Mouse (Mus musculus) hindbrain, embryonic 16.5 days (tissue): Measurements from ENCODE around the gene Orm1. TPM values are rescaled to one million over a fixed set of nuclear protein-coding genes. Genes with fewer than 3 reads are reported as not detected.

Experiments
- ATAC-seq: fragments of 200-750 bp; cut with Nextera tagmentation; 2 replicates; pipeline ENCODE4 v1.8.0; 2017; ENCODE audit warnings: moderate TSS enrichment, moderate library complexity
- H3K27ac ChIP-seq: fragments of 300-500 bp; sonication (generic); 2 replicates; pipeline ENCODE4 v1.5.1; 2014; ENCODE audit warnings: low read depth, mild to moderate bottlenecking, control low read depth, low read length, moderate library complexity
- H3K27me3 ChIP-seq: fragments of 300-500 bp; sonication (generic); replicated peaks from 2 replicates; pipeline ENCODE4 v1.6.1; 2014; ENCODE audit warnings: low read length; ENCODE audit not compliant: control insufficient read depth, insufficient read depth
- H3K36me3 ChIP-seq: fragments of 300-500 bp; sonication (generic); 2 replicates; pipeline ENCODE4 v1.6.1; 2014; ENCODE audit warnings: mild to moderate bottlenecking, low read length, moderate library complexity, mixed read lengths; ENCODE audit not compliant: control insufficient read depth, insufficient read depth
- H3K4me1 ChIP-seq: fragments of 300-500 bp; sonication (generic); 2 replicates; pipeline ENCODE4 v1.6.1; 2014; ENCODE audit warnings: low read depth, low read length; ENCODE audit not compliant: control insufficient read depth, insufficient read depth
- H3K4me2 ChIP-seq: fragments of 300-500 bp; sonication (generic); 2 replicates; pipeline ENCODE4 v1.6.1; 2014; ENCODE audit warnings: mild to moderate bottlenecking, low read length, control low read depth, moderate library complexity
- H3K4me3 ChIP-seq: fragments of 300-500 bp; sonication (generic); 2 replicates; pipeline ENCODE4 v1.5.1; 2014; ENCODE audit warnings: mild to moderate bottlenecking, low read length, control low read depth, moderate library complexity
- H3K9ac ChIP-seq: fragments of 300-500 bp; sonication (generic); 2 replicates; pipeline ENCODE4 v1.6.1; 2014; ENCODE audit warnings: low read depth, mild to moderate bottlenecking, control low read depth, low read length, moderate library complexity
- H3K9me3 ChIP-seq: fragments of 300-500 bp; sonication (generic); 2 replicates; pipeline ENCODE4 v1.6.1; 2014; ENCODE audit warnings: mild to moderate bottlenecking, low read length, moderate library complexity; ENCODE audit not compliant: control insufficient read depth
- WGBS: fragments of 180-500 bp; shearing (Covaris S2); extraction: QIAGEN DNeasy Blood & Tissue Kit; methylation state at CpG from one replicate; pipeline ENCODE4 v1.1.7; 2014; 5-methylcytosine and 5-hydroxymethylcytosine counted together
- polyA plus RNA-seq: library from polyadenylated mRNA; unstranded; fragments of >200 nt; fragmentation: Nextera tagmentation; extraction: Ambion mirVana; gene quantifications from 2 replicates; pipeline ENCODE4 v1.2.1, GENCODE M21; 2015

The Orm1 gene
- polyA plus RNA-seq, 1 experiment from 2014 or later = not detected

DNA sequence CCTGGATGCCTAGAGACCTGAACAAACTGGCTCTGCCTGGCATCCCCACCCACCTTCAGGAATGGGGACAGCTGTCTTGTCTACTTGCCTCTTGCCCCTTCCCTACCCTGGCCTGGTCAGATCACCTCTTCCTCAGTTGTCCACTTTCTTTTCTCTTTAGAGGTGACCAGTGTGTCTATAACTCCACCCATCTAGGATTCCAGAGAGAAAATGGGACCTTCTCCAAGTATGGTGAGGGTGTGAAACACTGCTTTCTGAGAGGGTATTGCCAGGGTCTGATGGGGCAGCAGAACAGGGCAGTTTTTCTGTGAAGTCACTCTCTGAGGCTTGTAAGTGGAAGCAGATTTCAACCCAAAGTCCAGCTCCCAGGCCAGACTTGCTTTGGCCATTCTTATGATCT is 901 bp downstream of the Orm1 start:
- no peaks in the 10 kb centered on the region for H3K27me3 ChIP-seq
- no peaks in the 10 kb centered on the region for H3K4me1 ChIP-seq
- no peak overlapping the region for H3K4me3 ChIP-seq
- no peak overlapping the region for H3K9ac ChIP-seq
- no peaks in the 10 kb centered on the region for H3K9me3 ChIP-seq
- no peak overlapping the region for H3K27ac ChIP-seq
- H3K4me2 ChIP-seq = no peak overlapping the region
- no peaks in the 10 kb centered on the region for H3K36me3 ChIP-seq
- ATAC-seq = no peak

- no peak overlapping the region for H3K27ac ChIP-seq
- H3K9ac ChIP-seq = no peak overlapping the region
- no peaks in the 10 kb centered on the region for H3K9me3 ChIP-seq
- H3K4me3 ChIP-seq = no peak overlapping the region
- no peaks in the 10 kb centered on the region for H3K27me3 ChIP-seq
- no peaks in the 10 kb centered on the region for H3K4me1 ChIP-seq
- WGBS = 93% methylated on average over 4 of the region's 4 CpGs
- H3K4me2 ChIP-seq = no peak overlapping the region
- no peak for ATAC-seq
- H3K36me3 ChIP-seq = no peaks in the 10 kb centered on the region
Measured at GRCm38 (mm10) chr4:63346659-63347058, 2.3 kb downstream of the Orm1 start.

DNA sequence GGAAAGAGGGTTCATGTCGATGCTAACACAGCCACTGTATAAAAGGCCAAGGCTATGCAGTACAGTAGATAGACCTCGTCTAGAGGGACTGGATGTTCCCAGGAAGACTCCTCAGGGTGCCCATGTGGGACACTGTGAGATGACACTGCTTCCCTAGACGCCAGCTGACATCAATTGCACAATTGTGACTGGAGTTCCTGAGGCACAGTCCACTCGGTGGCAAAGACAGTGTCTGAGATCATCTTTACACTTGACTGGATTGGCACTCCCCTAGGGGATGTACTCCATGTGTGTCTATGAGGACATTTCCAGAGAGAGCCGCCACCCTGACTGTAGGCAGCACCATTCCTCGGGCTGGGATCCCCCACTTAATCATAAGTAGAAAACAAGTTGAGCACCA is 4.2 kb downstream of the Orm1 start:
- H3K9me3 ChIP-seq = no peaks in the 10 kb centered on the region
- WGBS = 67% methylated on average over 6 of the region's 6 CpGs
- H3K4me2 ChIP-seq = no peak overlapping the region
- no peak overlapping the region for H3K4me3 ChIP-seq
- no peaks in the 10 kb centered on the region for H3K4me1 ChIP-seq
- no peak overlapping the region for H3K9ac ChIP-seq
- H3K27ac ChIP-seq = no peak overlapping the region
- H3K36me3 ChIP-seq = no peaks in the 10 kb centered on the region
- H3K27me3 ChIP-seq = no peaks in the 10 kb centered on the region
- ATAC-seq = no peak

DNA sequence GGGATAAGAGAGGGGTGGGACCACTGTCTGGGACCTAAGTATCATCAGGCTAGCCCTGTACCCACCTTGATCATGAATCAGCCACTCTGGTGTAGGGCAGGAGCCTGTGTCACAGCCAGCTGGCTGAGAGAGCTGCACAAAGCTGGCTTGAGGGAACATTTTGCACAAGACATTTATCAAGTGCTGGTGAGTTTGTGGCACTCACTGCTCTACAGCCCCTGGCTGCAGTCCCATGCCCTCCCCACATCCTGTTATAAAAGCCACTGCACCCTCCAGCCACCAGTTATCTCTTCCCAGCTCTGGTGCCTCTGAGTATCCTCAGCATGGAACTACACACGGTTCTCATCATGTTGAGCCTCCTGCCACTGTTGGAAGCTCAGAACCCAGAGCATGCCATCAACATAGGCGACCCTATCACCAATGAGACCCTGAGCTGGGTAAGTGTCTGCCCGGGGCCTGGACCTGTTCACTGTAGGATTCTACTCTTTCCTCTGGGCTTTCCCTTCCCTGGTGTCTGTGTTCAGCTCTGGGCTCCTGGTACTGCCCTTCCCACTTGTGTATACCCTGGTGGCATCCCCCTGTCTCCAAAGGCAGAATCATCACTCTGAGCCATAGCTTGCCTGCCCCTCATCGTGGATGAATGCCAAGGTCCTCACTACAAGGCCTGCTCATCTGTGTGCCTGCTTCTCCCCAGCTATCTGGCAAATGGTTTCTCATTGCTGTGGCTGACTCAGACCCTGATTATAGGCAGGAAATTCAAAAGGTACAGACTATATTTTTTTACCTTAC is 11.7 kb downstream of the Orm1 start, which contains the start of gene Orm3:
TSS of gene Orm3 (plus strand) at position 286 of the 789 bp plus-strand sequence.
- H3K27me3 ChIP-seq = no peaks in the 10 kb centered on the region
- WGBS = 81% methylated on average over 4 of the region's 4 CpGs
- 0 out of 2 replicates have a peak, but pooled peaks have one; percentile 15 for ATAC-seq

DNA sequence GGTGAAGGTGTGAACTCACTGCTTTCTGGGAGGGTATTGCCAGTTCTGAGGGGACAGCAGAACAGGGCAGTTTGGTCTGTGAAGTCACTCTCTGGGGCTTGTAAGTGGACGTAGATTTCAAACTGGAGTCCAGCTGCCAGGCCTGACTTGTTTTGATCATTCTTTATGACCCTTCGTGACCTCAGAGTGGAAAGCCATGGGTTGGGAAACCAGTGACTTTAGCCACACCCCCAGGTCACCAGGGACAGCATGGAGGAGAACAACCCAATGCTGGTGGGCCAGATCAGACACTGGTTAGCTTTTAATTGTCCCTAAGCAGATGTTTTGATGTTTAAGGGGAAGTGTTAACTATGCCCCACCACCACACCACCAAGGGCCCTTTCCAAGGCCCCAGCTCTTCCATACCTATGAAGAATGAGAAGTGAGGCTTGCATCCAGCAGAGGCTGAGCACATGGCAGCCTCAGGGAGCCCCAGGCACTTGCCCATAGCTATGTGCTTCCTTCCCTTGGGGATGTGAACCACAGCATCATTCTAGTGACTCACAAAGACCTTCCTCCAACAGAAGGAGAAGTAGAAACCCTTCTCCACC is 12.7 kb downstream of the Orm1 start:
- H3K36me3 ChIP-seq = no peaks in the 10 kb centered on the region
- 60% methylated on average over 2 of the region's 2 CpGs for WGBS
- ATAC-seq = no peak
- no peak overlapping the region for H3K27ac ChIP-seq
- H3K9ac ChIP-seq = no peak overlapping the region
- no peaks in the 10 kb centered on the region for H3K4me1 ChIP-seq
- no peak overlapping the region for H3K4me2 ChIP-seq
- H3K4me3 ChIP-seq = no peak overlapping the region
- no peaks in the 10 kb centered on the region for H3K9me3 ChIP-seq
- H3K27me3 ChIP-seq = no peaks in the 10 kb centered on the region

More for the DNA sequence above, 11.7 kb downstream of the Orm1 start, which contains the start of gene Orm3:
- Histone ChIP-seq H3K4me2 (no peak within 1 kb of the TSS), H3K36me3 (no peaks in the 10 kb centered on the region), H3K9me3 (no peaks in the 10 kb centered on the region), H3K9ac (no peak within 1 kb of the TSS), H3K4me1 (no peaks in the 10 kb centered on the region), H3K4me3 (no peak within 1 kb of the TSS), H3K27ac (no peak within 1 kb of the TSS)

GRCm38 (mm10) chr4:63359861-63360260 is 15.5 kb downstream of the Orm1 start:
- Histone ChIP-seq H3K4me2 (no peak overlapping the region), H3K27me3 (no peaks in the 10 kb centered on the region), H3K4me3 (no peak overlapping the region), H3K27ac (no peak overlapping the region), H3K9me3 (no peaks in the 10 kb centered on the region), H3K36me3 (no peaks in the 10 kb centered on the region), H3K9ac (no peak overlapping the region), H3K4me1 (no peaks in the 10 kb centered on the region)
- ATAC-seq = no peak
- 65% methylated on average over 6 of the region's 6 CpGs for WGBS

GRCm38 (mm10) chr4:63362150-63362549 is 17.8 kb downstream of the Orm1 start, which contains the start of gene Orm2:
Orm2 (plus strand) TSS chr4:63362449.
- Histone ChIP-seq H3K27ac (no peak within 1 kb of the TSS), H3K4me2 (no peak within 1 kb of the TSS), H3K9ac (no peak within 1 kb of the TSS), H3K36me3 (no peaks in the 10 kb centered on the region), H3K4me3 (no peak within 1 kb of the TSS), H3K4me1 (no peaks in the 10 kb centered on the region), H3K9me3 (no peaks in the 10 kb centered on the region), H3K27me3 (no peaks in the 10 kb centered on the region)
- WGBS = 83% methylated on average over 4 of the region's 5 CpGs
- ATAC-seq = peak; percentile 12; the same call in 1 of the 2 replicates

DNA sequence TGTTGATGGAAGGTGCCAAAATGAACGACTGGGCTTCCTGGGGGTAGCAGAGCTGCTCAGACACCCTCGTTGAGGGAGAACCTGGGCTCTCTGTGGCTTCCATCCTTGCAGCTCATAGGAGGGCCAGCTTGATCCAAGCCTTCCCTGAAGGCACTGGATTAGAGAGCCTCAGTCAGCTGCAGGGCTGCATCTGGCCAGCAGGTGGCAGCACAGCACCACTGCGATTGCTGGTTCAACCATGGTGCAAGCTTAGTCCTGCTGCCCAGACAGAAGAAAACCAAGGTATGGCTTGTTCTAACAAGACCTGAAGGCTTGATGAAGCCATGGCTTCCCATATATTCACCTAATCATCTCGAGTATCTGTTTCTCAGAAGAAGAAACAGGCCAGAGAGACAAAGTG is 24.2 kb downstream of the Orm1 start:
- peak; percentile 57 for ATAC-seq
- Histone ChIP-seq H3K4me1 (no peaks in the 10 kb centered on the region), H3K36me3 (peaks cover 3% of the 10 kb centered on the region), H3K4me2 (no peak overlapping the region), H3K27me3 (no peaks in the 10 kb centered on the region), H3K9me3 (no peaks in the 10 kb centered on the region), H3K9ac (no peak overlapping the region), H3K4me3 (no peak overlapping the region), H3K27ac (no peak overlapping the region)
- 26% methylated on average over 4 of the region's 4 CpGs for WGBS

- Histone ChIP-seq H3K9me3 (no peaks in the 10 kb centered on the region), H3K4me3 (no peak overlapping the region), H3K4me2 (no peak overlapping the region), H3K27me3 (no peaks in the 10 kb centered on the region), H3K36me3 (peaks cover 3% of the 10 kb centered on the region), H3K4me1 (no peaks in the 10 kb centered on the region), H3K27ac (no peak overlapping the region), H3K9ac (0 out of 2 replicates have a peak overlapping the region, but pooled peaks have one; percentile 1)
- WGBS = 22% methylated on average over 7 of the region's 7 CpGs
- ATAC-seq = peak; percentile 7; the same call in 1 of the 2 replicates
Measured at GRCm38 (mm10) chr4:63370897-63371296, 26.5 kb downstream of the Orm1 start.
